ENCODE assay signal across 8 mouse cellular contexts in genomic region chr19:41800986-41801741, GRCm38 (mm10). TPM values are rescaled to one million over a fixed set of nuclear protein-coding genes. Genes with fewer than 3 reads are reported as not detected.
DNase-seq lines count a peak whose midpoint lies in the region; ATAC-seq and TF ChIP-seq lines count a peak whose summit lies in the region.

No protein-coding gene starts in this region.

- TF ChIP-seq CTCF in CH12.LX (conservative IDR thresholded peaks at IDR 0.05 in 1 of 2, IDR thresholded peaks at IDR 0.05 in 1 of 2; ENCODE audit: low read depth in 2 of 2, low read length in 2 of 2) = no peak

- peaks cover 0 to 10% of the 10 kb centered on the region in 2 experiments for H3K36me3 ChIP-seq in CH12.LX (replicated peaks in 1 of 2; ENCODE audit: control insufficient read depth in 1 of 2, insufficient read depth in 1 of 2, low read length in 1 of 2)
- H3K36me3 ChIP-seq in forebrain, embryonic 12.5 days (replicated peaks) = 0 out of 2 replicates have a peak, but pooled peaks cover 2% of the 10 kb centered on the region
- H3K36me3 ChIP-seq in liver, embryonic 12.5 days = peaks cover 16% of the 10 kb centered on the region

- WGBS in forebrain, embryonic 12.5 days = 3% methylated on average over 26 of the region's 26 CpGs
- WGBS in liver, embryonic 12.5 days (ENCODE audit: insufficient replicate concordance) = 3% methylated on average over 26 of the region's 26 CpGs

- no peak for TF ChIP-seq POLR2A in CH12.LX (IDR thresholded peaks at IDR 0.05; ENCODE audit: low read depth, low read length)

- peaks cover 7% of the 10 kb centered on the region for H3K9me3 ChIP-seq in CH12.LX (replicated peaks; ENCODE audit: low read length)
- H3K9me3 ChIP-seq in forebrain, embryonic 12.5 days = peaks cover 6% of the 10 kb centered on the region
- H3K9me3 ChIP-seq in liver, embryonic 12.5 days (replicated peaks) = peaks cover 6% of the 10 kb centered on the region

- no peaks in the 10 kb centered on the region for H3K27me3 ChIP-seq in CH12.LX (replicated peaks)
- no peaks in the 10 kb centered on the region for H3K27me3 ChIP-seq in forebrain, embryonic 12.5 days
- H3K27me3 ChIP-seq in liver, embryonic 12.5 days (replicated peaks) = no peaks in the 10 kb centered on the region

- TF ChIP-seq RAD21 in CH12.LX (IDR thresholded peaks at IDR 0.05; ENCODE audit: low read depth, low read length) = no peak

- H3K9ac ChIP-seq in CH12.LX (ENCODE audit: insufficient read depth, low read depth) = peak overlapping the region; percentile 58
- peak overlapping the region; percentile 82 for H3K9ac ChIP-seq in forebrain, embryonic 12.5 days
- peak overlapping the region; percentile 96 for H3K9ac ChIP-seq in liver, embryonic 12.5 days

- ATAC-seq in forebrain, embryonic 12.5 days (ENCODE audit: low FRiP score) = no peak
- no peak for ATAC-seq in liver, embryonic 12.5 days

- H3K4me2 ChIP-seq in CH12.LX (ENCODE audit: insufficient read depth, low read depth, poor library complexity, severe bottlenecking) = peak overlapping the region; percentile 95
- H3K4me2 ChIP-seq in forebrain, embryonic 12.5 days = peak overlapping the region; percentile 77
- peak overlapping the region; percentile 65 for H3K4me2 ChIP-seq in liver, embryonic 12.5 days

- intact Hi-C loops in heart, postnatal 10 days (cut with DNase I) = no loop called here

- H3K4me3 ChIP-seq in CH12.LX (replicated peaks in 1 of 3; ENCODE audit: low read depth in 2 of 3, low read length in 2 of 3, poor library complexity in 1 of 3) = peak overlapping the region; percentile 56 to 98 (median 70)
- H3K4me3 ChIP-seq in forebrain, embryonic 12.5 days (replicated peaks) = peak overlapping the region; percentile 92
- H3K4me3 ChIP-seq in liver, embryonic 12.5 days = peak overlapping the region; percentile 99

- peaks cover 4 to 35% of the 10 kb centered on the region in 2 experiments for H3K4me1 ChIP-seq in CH12.LX (ENCODE audit: control insufficient read depth in 1 of 2, insufficient read depth in 2 of 2)
- peaks cover 22% of the 10 kb centered on the region for H3K4me1 ChIP-seq in forebrain, embryonic 12.5 days
- peaks cover 53% of the 10 kb centered on the region for H3K4me1 ChIP-seq in liver, embryonic 12.5 days

- dilution Hi-C loops in CH12.LX (cut with MboI; ENCODE audit: extremely low pct_ligation_motif_present, extremely low pct_unique_long_range_greater_than_20kb, low sequenced_read_pairs) = no loop called here

- peak; percentile 6 for DNase-seq in heart, adult 11 months
- DNase-seq in heart, postnatal 10 days = no peak
- DNase-seq in CH12.LX (ENCODE audit: extremely low read depth) = no peak
- DNase-seq in cerebellum, adult 11 months = no peak
- DNase-seq in frontal cortex, postnatal 10 days (ENCODE audit: low spot score in 2 of 2) = no peak
- no peak for DNase-seq in adrenal gland, adult 8-10 months

- 0 out of 2 replicates have a peak, but pooled peaks cover 11% of the 10 kb centered on the region for H3K79me2 ChIP-seq in CH12.LX (replicated peaks; ENCODE audit: control insufficient read depth, extremely low read depth, insufficient read depth, poor library complexity, severe bottlenecking)

- in situ Hi-C loops in CH12.LX (cut with MboI; ENCODE audit: low pct_ligation_motif_present, low pct_unique_long_range_greater_than_20kb, low sequenced_read_pairs) = no loop called here

- TF ChIP-seq EP300 in CH12.LX (IDR thresholded peaks at IDR 0.05; ENCODE audit: low read length) = no peak

- H3K27ac ChIP-seq in CH12.LX (ENCODE audit: insufficient read depth, low read depth) = no peak overlapping the region; the same call in 1 of the 2 replicates
- H3K27ac ChIP-seq in forebrain, embryonic 12.5 days = peak overlapping the region; percentile 68
- peak overlapping the region; percentile 89 for H3K27ac ChIP-seq in liver, embryonic 12.5 days

TF ChIP-seq in CH12.LX, 34 proteins besides CTCF, POLR2A, EP300 and RAD21:
- TF ChIP-seq SMC3 (IDR thresholded peaks at IDR 0.05; ENCODE audit: low read depth, low read length) (no peak), CHD1 (IDR thresholded peaks at IDR 0.05; ENCODE audit: low read depth, low read length) (no peak), ZMIZ1 (IDR thresholded peaks at IDR 0.05; ENCODE audit: low read depth, low read length) (no peak)

RNA-seq across cellular contexts. Expression of gene Arhgap19, which starts 0.7 kb away (rescaled TPM):
- total RNA-seq in heart, postnatal 10 days (2021) = 1 to 10 TPM; 4.6 to 4.9 TPM
- total RNA-seq in CH12.LX (2012; rRNA removed) = 20.4 TPM in 2 replicates
- total RNA-seq in CH12.LX (2014; rRNA removed) = 36.8 and 37.9 TPM in 2 replicates
- polyA plus RNA-seq in CH12.LX (2012; ENCODE audit: insufficient read length, low read depth) = 27.8 and 30.1 TPM in 2 replicates
- 36.0 and 38.8 TPM in 2 replicates for polyA plus RNA-seq in forebrain, embryonic 12.5 days (2016; fragmentation: Nextera tagmentation; extraction: Ambion mirVana)
- 37.6 and 40.7 TPM in 2 replicates for polyA plus RNA-seq in liver, embryonic 12.5 days (2016; fragmentation: Nextera tagmentation; extraction: Ambion mirVana)
- total RNA-seq in adrenal gland, adult 8-10 months (2022) = 1 to 10 TPM; 4.5 to 8.6 (median 7.2) TPM

RNA-seq across cellular contexts. Expression of gene Frat1, which starts 28.6 kb away (rescaled TPM):
- total RNA-seq in heart, postnatal 10 days (2021) = 1 to 10 TPM; 2.2 to 3.8 TPM
- total RNA-seq in CH12.LX (2012; rRNA removed) (0.80 and 2.0 TPM in 2 replicates), CH12.LX (2014; rRNA removed) (0.70 and 0.96 TPM in 2 replicates)
- 0.64 and 0.94 TPM in 2 replicates for polyA plus RNA-seq in CH12.LX (2012; ENCODE audit: insufficient read length, low read depth)
- 18.1 and 20.5 TPM in 2 replicates for polyA plus RNA-seq in forebrain, embryonic 12.5 days (2016; fragmentation: Nextera tagmentation; extraction: Ambion mirVana)
- 16.5 and 17.2 TPM in 2 replicates for polyA plus RNA-seq in liver, embryonic 12.5 days (2016; fragmentation: Nextera tagmentation; extraction: Ambion mirVana)
- 1 to 10 TPM; 7.5 to 9.2 (median 8.8) TPM for total RNA-seq in adrenal gland, adult 8-10 months (2022)

RNA-seq across cellular contexts. Expression of gene Frat2, which starts 46.8 kb away (rescaled TPM):
- total RNA-seq in heart, postnatal 10 days (2021) = 1 to 10 TPM; 4.7 to 6.9 TPM
- total RNA-seq in CH12.LX (2012; rRNA removed) (0.67 and 1.0 TPM in 2 replicates), CH12.LX (2014; rRNA removed) (0.55 and 0.68 TPM in 2 replicates)
- polyA plus RNA-seq in CH12.LX (2012; ENCODE audit: insufficient read length, low read depth) = 1.2 and 1.3 TPM in 2 replicates
- 19.3 and 22.7 TPM in 2 replicates for polyA plus RNA-seq in forebrain, embryonic 12.5 days (2016; fragmentation: Nextera tagmentation; extraction: Ambion mirVana)
- 12.0 and 14.0 TPM in 2 replicates for polyA plus RNA-seq in liver, embryonic 12.5 days (2016; fragmentation: Nextera tagmentation; extraction: Ambion mirVana)
- 1 to 10 TPM; 1.8 to 4.4 (median 3.8) TPM for total RNA-seq in adrenal gland, adult 8-10 months (2022)

RNA-seq across cellular contexts. Expression of gene Slit1, which starts 57.7 kb away (rescaled TPM):
- under 1 TPM; 0.05 to 0.40 TPM for total RNA-seq in heart, postnatal 10 days (2021)
- 0.21 and 0.30 TPM in 2 replicates for total RNA-seq in CH12.LX (2012; rRNA removed)
- total RNA-seq in CH12.LX (2014; rRNA removed) = 0.05 TPM in 1 of 2 replicates, not detected in the other
- polyA plus RNA-seq in CH12.LX (2012; ENCODE audit: insufficient read length, low read depth) = 0.16 TPM in 1 of 2 replicates, not detected in the other
- 11.0 and 14.0 TPM in 2 replicates for polyA plus RNA-seq in forebrain, embryonic 12.5 days (2016; fragmentation: Nextera tagmentation; extraction: Ambion mirVana)
- polyA plus RNA-seq in liver, embryonic 12.5 days (2016; fragmentation: Nextera tagmentation; extraction: Ambion mirVana) = 0.07 and 0.10 TPM in 2 replicates
- total RNA-seq in adrenal gland, adult 8-10 months (2022) = 10 to 100 TPM in 2 of 4 experiments, 1 to 10 TPM in 2; 5.7 to 32.3 (median 14.2) TPM
